Mouse (Mus musculus): ENCODE measurements around the gene Cit.
A peak's percentile ranks its signal among the peaks of the same experiment; 100 is the strongest.
"Not testable (repeated sequence)": the region's sequence is repeated elsewhere in the genome, so short reads cannot be mapped to it uniquely, and the experiment has no call there.

Gene Cit

DNA sequence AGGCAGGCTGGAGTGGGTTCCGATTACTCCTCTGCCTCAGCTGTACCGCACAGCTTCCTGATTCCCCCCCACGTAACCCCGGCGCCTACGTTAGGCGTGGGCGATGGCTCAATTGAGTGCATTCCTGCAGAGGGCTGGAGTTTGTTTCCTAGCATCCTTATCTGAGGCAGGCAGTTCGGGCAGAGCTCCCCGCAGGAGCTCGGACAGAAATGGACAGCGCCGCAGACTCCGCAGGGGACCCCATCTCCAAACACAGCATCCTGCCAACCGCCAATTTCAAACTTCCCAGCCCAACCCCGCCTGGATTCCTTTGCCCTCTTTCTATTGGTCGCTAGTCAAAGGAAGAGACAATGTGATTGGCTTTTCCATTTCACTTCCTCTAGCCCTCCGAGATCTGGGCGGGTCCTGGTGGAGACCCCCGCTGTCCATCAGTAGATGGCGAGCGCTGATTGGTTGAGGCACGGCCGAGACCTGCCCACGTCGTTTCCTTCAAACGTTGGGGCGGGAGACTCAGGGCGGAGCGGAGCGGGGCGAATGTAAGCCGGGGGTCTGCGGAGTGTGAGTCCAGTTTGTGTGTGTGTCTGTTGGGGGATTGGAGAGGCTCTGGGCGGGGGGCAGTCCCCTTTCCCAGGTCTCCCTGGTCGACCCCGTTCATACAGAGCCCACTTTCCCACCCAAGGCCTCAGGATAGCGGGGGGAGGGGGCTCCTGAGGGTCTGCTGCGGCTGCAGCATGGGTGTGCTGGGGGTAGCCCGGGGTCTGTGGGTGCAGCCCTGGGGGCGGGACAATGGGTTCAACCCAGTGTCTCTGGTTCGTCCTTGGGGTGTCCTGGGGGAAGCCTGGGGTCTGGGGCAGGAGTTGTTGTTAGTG lies at the start of gene Cit:
Gene Cit (plus strand): TSS at position 513 of the 869 bp plus-strand sequence.
- peak; percentile 96 for DNase-seq

DNA sequence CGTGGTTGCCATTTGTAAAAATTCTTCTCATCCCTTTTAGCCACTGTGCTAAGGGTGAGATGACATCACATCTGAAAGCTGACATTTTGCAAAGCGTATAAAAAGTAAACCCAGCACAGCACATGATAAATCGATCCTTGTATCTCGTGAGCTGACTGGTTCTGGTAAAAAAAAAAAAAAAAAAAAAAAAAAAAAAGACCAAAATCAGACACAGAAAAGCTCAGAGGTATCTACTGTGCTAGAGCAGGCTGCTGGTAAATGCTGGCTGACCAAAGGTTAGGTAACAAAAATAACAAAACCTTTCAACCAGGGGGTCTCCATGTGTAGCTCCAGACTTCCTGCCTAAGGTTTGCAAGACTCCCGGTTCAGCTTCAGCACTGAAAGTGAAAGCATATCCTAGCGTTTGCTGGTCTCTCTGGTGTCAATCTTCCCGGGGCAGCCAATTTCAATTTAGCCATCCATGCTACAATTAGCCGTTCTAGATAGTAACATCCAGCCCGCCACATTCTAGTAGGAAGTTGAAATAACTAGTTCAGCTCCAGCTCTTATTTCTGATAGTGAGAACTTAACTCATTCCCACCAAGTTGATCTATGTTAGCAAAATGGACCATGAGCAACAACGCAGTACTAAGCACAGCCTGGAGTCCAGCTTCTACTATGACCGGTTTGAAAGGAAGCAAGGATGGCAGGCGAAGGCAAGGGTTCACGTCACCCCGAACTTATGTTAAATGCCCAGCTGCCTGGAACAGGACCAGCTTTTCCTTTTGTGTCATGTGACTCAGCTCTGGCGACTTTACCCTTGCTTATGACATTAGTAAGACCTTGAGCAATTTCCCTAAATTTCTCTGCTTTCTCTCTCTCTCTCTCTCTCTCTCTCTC lies 45.8 kb upstream of the Cit start:
- peak in 1 of 2 experiments; percentile 12 for DNase-seq

DNA sequence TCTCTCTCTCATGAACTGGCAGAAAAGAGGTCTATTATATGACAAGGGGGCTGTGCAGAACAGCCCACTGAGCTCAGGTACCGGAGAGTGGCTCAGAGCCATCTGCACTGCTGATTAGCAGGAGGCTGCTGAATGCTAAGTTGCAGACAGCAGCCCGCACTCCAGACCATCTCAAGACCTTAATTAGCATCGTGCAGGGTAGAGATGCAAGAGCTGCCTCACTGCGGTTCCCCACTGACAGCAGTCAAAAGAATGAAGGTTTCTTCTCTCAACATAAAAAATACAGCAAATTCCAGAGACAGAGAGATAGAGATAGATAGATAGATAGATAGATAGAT lies 45.2 kb upstream of the Cit start:
- DNase-seq, result no peak

GRCm38 (mm10) chr5:115812262-115812661 lies 32.8 kb upstream of the Cit start:
- DNase-seq, result no peak

GRCm38 (mm10) chr5:115817022-115817421 lies 28.1 kb upstream of the Cit start:
- no peak for DNase-seq

DNA sequence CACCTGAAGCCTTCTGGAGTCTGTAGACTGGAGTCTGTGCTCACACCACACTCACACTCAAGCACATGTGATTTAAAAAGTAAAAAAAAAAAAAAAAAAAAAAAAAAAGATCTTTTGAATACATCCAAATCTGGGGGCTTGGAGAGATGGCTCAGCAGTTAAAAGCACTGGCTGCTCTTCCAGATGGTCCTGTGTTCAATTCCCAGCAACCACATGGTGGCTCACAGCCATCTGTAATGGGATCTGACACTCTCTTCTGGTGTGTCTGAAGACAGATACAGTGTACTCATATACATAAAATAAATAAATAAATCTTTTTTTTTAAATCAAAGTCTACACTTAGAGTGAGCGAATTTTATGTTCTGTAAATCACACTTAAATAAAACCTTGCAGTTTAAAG lies 27.4 kb upstream of the Cit start:
- DNase-seq, result not testable (repeated sequence)

DNA sequence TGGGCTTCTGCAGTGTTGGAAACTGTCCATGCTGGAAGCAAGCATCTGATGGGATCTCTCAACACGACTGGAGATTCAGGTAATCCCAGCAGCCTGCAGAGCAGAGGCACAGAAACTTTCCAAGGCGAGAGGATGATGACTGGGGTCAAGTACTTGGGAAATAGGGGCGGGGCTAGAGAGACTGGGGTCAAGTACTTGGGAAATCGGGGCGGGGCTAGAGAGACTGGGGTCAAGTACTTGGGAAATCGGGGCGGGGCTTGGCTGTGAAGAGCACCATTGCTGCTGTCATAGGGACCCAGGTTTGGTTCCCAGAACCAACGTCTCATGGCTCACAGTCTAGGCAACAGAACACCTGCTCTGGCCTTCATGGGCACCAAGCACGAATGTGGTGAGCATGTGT lies 25.1 kb upstream of the Cit start:
- no peak for DNase-seq

GRCm38 (mm10) chr5:115821200-115821599 lies 23.9 kb upstream of the Cit start:
- no peak for DNase-seq

- no peak for DNase-seq
Observed at GRCm38 (mm10) chr5:115821910-115822309, 23.2 kb upstream of the Cit start.

DNA sequence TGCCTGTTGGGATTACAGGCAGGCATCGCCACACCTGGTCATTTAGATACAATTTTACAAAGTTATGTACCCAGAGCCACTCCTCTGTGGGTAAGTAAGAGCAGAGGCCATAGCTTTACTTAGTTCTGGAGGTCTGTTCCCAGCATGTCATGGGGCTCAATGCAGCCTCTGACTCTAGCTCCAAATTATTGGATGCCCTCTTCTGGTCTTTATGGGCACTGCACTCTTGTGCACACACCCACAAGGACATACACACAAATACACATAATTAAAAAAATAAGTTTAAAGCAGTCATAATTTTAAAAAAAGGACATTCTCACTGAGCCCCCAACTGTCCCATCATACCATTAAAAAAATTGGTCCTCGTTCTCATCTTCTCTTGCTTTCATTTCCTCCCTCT lies 12.3 kb upstream of the Cit start:
- DNase-seq, result no peak

- not testable (repeated sequence) for DNase-seq
Observed at GRCm38 (mm10) chr5:115833806-115834205, 11.3 kb upstream of the Cit start.

DNA sequence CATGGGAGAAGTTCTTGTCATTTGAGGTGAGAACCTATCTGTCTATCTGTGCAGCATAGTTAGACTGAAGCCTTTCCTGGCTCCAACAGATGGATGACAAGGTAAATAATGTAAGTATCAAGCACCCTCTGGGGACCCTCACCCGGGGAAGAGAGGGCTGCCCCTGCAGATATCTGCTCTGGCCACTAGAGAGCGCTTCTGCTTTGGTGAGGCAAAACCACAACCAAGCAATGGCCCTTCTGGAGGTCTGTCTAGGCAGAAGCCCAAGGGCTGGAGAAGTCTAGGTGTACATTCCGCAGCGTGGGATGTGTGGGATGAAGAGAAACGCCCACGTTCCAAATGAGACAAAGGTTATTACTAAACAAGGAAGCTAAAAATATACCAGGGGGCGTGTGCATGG lies 9.8 kb upstream of the Cit start:
- DNase-seq, result peak; percentile 22 to 33

GRCm38 (mm10) chr5:115838059-115838458 lies 7.0 kb upstream of the Cit start:
- DNase-seq, result no peak

DNA sequence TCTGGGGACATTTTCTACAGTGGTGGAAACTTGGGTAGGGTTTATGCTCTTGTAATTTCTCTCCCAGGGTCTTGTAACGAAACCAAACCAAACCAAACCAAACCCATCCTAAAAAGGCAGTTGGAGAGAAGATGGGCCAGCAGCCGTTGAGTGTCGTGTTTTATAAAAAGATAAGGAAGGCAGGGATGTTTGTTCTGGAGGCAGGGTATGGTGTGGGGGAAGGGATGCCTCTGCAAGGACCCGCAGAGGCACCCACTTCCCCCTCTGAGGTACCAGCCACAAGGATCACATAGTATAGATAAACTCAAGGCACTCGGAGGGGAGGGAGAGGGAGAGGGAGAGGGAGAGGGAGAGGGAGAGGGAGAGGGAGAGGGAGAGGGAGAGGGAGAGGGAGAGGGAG lies 4.6 kb upstream of the Cit start:
- DNase-seq, result no peak

DNA sequence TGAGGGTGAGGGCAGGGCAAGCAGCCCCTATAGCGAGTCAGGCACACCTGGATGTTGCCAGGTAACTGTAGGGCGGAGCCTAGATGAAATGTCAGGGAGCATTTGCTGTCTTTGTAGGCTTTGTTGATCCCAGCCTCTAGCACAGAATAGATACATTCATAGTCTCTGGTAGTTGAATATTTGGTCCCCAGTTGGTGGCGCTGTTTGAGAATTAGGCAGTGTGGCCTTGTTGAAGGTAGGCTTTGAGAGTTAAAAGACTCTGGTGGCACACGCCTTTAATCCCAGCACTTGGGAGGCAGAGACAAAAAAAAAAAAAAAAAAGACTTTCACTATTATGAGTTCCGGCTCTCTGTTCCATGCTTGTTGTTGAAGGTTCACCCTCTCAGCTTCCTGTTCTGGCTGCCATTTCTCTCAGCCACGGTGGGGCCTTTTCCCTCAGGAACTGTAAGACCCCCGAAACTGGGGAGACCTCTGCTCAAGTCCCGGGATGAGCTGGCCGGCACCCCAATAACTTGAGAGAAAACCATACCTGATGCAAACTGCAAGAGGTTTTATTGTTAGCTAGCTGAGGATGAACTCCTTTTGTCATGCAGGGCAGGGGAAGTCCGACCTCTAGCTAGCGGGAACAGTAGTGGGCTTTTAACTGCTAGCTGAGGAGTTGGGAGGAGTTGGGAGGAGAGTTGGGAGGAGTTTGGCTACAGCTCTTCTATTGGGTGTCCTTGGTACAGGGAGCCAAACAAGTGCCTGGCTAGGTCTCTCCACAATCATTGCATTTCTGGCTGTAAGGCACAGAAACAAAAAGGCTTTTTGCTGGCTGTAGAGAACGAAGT lies 3.9 kb upstream of the Cit start:
- no peak for DNase-seq

GRCm38 (mm10) chr5:115844368-115844765 lies 711 bp upstream of the Cit start:
- peak in 1 of 2 experiments; percentile 13 for DNase-seq

- no peak for DNase-seq
Observed at GRCm38 (mm10) chr5:115845635-115846174, 627 bp downstream of the Cit start.

DNA sequence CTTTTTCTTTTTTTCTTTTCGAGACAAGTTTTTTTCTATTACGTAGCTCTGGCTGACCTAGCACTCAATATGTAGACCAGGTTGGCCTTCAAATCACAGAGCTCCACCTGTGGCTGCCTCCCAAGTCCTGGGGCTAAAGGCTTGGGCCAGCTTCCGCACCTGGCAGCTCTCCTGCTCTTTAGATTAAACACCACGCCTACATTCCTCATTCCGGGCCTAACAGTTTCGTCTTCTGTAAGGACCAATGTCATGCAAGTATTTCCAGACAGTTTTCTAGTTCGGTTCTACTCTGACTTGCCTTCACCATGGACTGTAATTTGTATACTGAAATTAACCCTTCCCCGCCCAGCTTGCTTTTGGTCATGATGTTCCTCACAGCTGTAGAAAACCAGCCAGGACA lies 2.1 kb downstream of the Cit start:
- DNase-seq, result no peak

- no peak for DNase-seq
Observed at GRCm38 (mm10) chr5:115848463-115848862, 3.4 kb downstream of the Cit start.

DNA sequence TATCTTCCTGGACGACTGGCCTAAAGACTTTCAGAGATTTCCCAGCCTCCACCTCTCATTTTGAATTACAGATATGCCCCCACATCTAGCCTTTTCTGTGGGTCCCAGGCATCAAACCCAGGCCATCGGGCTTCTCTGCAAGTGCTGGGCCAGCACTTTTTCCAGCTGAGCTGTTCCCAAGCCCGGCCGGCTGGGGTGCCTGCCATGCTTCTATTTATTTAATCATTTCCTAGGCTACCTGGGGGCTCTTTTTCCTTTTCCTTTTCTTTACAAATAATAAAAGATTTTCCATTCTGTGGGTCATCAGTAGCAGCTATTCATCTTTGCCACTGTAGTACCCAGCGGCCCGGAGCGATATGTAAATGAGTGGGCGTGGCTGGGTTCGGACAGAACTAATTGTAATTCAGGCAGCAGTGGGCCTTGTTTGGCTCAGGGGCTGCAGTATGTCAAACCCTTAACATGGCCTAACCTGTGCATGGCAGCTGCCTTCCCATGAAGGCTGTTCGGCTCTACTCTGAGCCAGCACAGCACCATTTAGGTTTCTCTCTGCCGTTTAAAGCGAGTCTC lies 4.3 kb downstream of the Cit start:
- no peak for DNase-seq

DNA sequence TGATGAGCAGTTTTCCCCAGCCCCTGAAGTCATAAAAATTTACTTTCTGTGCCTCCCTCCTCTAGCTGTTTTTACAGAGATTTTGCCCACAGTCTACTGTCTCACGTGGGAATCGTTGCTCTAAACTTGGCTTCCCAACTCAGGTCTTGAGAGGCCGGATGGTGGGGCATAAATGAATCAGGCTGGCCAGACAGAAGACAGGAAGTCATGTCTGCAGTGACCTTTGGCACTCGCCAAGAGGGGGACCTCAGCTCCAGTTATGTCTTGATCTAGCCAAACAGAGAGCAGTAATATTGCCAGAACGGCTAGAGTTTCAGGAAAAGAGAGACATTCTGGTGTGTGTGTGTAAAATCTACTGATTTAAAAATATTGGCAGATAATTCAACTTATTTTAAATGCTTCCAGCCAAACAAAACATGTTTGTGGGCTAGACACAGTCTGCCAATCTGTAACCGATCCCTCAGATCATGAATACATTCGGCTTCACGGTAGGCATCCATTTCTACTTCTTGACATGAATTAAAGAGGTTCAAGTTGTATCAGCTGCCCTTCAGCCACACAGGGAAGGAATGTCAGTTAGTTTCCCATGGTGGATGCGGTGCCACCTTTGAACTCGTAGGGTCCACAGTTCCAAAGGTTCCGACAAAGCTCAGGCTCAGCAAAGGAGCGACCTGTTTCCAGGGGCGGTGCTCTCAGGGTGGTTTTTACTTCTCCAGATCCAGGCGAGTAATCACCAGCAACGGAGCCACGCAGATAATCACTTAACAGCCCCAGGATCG lies 5.4 kb downstream of the Cit start:
- DNase-seq, result no peak

GRCm38 (mm10) chr5:115851029-115851365 lies 5.9 kb downstream of the Cit start:
- DNase-seq, result no peak

Data from kidney, postnatal 4 days (tissue).